Mouse (Mus musculus): ENCODE results near the gene Palm. TPM values are rescaled to one million over a fixed set of nuclear protein-coding genes. Genes with fewer than 3 reads are reported as not detected.
A peak's percentile ranks its signal among the peaks of the same experiment; 100 is the strongest.

Palm gene
- polyA plus RNA-seq, 1 experiment from 2014 or later: 80.7 TPM

GRCm38 (mm10) chr10:79843476-79843875, 50.1 kb downstream of the Palm start:
- WGBS: 81% methylated on average over 6 of the region's 6 CpGs
- Histone ChIP-seq H3K4me1 (peaks cover 45% of the 10 kb centered on the region), H3K27me3 (ENCODE audit: insufficient read depth, poor library complexity, severe bottlenecking) (no peaks in the 10 kb centered on the region), H3K27ac (0 out of 2 replicates have a peak overlapping the region, but pooled peaks have one; percentile 0), H3K36me3 (no peaks in the 10 kb centered on the region), H3K4me3 (no peak overlapping the region), H3K9me3 (no peaks in the 10 kb centered on the region)
- DNase-seq (ENCODE audit: low spot score): no peak

GRCm38 (mm10) chr10:79846553-79846952, 53.2 kb downstream of the Palm start:
- Histone ChIP-seq H3K4me3 (no peak overlapping the region), H3K27me3 (ENCODE audit: insufficient read depth, poor library complexity, severe bottlenecking) (no peaks in the 10 kb centered on the region)
- 45% methylated on average over 5 of the region's 5 CpGs for WGBS

DNA sequence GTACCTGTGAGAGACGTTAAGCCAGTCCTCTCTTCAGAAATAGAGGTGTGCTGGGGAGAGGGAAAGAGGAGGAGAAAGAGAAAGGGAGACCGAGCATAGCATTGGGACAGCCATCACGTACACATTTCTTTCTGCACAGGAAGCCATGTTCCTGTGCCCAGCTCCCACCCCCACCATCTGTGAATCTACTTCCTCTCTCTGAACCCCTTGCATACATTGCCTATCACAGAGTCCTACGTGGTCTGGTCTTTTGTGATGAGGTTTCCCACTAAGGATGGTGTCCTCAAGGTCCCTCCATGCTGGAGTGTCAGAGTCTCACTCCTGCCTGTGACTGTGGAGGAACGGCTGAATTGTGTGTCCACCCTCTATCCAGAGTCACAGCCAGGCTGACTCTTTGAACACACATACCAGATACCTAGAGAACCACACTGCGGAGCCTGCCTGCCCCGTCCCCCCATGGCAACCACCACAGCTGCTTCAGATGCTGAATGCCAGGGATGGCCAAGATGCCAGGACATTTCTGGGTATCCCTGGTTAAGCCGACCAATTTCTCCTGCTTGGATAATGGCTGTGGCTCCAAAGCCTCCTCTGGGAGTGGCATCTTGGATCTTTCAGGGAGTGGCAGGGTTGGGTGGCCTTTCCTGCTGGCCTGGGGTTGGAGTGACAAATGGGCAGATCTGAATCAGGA, 56.7 kb downstream of the Palm start:
- H3K36me3 ChIP-seq: no peaks in the 10 kb centered on the region
- no peak for DNase-seq (ENCODE audit: low spot score)
- 0 out of 2 replicates have a peak overlapping the region, but pooled peaks have one; percentile 12 for H3K27ac ChIP-seq
- H3K9me3 ChIP-seq: no peaks in the 10 kb centered on the region
- H3K4me3 ChIP-seq: no peak overlapping the region
- 79% methylated on average over 8 of the region's 8 CpGs for WGBS
- peaks cover 31% of the 10 kb centered on the region for H3K4me1 ChIP-seq
- H3K27me3 ChIP-seq (ENCODE audit: insufficient read depth, poor library complexity, severe bottlenecking): no peaks in the 10 kb centered on the region

More at GRCm38 (mm10) chr10:79846553-79846952, 53.2 kb downstream of the Palm start:
- DNase-seq (ENCODE audit: low spot score): no peak
- Histone ChIP-seq H3K4me1 (peaks cover 37% of the 10 kb centered on the region), H3K36me3 (no peaks in the 10 kb centered on the region), H3K27ac (no peak overlapping the region), H3K9me3 (no peaks in the 10 kb centered on the region)

DNA sequence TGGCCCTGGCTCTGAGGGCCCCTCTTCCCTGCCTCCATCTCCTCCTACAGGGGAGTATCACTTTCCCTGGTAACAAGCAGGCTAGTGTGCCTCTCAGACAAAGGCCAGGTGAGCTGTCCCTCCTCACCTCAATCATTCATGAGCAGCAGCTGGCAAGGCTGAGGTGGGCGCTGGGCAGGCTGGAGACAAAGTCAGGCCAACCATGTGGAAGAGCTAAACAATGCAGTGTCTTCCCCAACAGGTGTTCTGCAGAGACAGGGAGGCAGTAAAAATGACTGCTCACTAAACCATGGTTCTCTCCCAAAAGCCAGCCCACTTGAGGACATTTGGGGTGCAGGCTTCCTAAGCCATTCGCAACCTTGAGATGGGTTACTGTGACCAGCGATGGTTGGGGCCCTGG, 58.3 kb downstream of the Palm start:
- no peak for DNase-seq (ENCODE audit: low spot score)
- Histone ChIP-seq H3K36me3 (peaks cover 11% of the 10 kb centered on the region), H3K27ac (peak overlapping the region; percentile 100), H3K4me3 (peak overlapping the region; percentile 98), H3K4me1 (peaks cover 38% of the 10 kb centered on the region), H3K9me3 (no peaks in the 10 kb centered on the region), H3K27me3 (ENCODE audit: insufficient read depth, poor library complexity, severe bottlenecking) (no peaks in the 10 kb centered on the region)
- WGBS: 85% methylated on average over 3 of the region's 3 CpGs

DNA sequence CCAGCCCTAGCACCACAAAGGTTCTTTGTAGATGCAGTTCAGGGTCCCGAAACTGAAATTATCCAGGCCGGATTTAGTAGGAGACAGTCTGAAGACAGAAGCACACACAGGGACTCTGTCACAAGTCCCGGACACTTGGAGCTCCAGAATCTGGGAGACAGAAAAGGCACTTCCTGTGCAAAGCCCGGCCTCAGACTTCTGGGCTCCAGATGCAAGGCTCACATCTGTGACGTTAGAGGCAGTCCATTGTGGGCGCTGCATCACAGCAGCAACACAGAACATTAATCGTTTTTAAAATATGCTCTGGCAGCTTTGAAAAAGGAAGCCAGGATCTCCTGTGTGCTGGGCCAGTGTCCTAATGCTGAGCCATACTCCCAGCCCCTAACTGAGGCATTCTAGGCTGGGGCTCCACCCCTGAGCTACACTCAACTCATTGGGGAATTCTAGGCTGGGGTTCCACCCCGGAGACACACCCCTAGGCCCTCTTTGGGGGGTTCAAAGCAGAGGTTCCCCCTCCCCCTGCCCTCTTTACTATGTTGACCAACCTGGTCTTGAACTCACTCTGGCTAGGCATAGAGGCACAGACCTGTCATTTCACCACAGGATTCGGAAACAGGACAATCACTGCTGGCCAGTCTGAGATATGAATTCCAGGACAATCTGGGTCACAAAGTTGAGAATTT, 58.9 kb downstream of the Palm start:
- no peak for DNase-seq (ENCODE audit: low spot score)
- Histone ChIP-seq H3K27ac (peak overlapping the region; percentile 100), H3K4me1 (peaks cover 44% of the 10 kb centered on the region), H3K9me3 (no peaks in the 10 kb centered on the region), H3K36me3 (peaks cover 17% of the 10 kb centered on the region), H3K27me3 (ENCODE audit: insufficient read depth, poor library complexity, severe bottlenecking) (no peaks in the 10 kb centered on the region), H3K4me3 (peak overlapping the region; percentile 98)
- WGBS: 56% methylated on average over 9 of the region's 9 CpGs

GRCm38 (mm10) chr10:79852827-79853226, 59.5 kb downstream of the Palm start:
- no peaks in the 10 kb centered on the region for H3K9me3 ChIP-seq
- peak overlapping the region; percentile 98 for H3K4me3 ChIP-seq
- 32% methylated on average over 8 of the region's 8 CpGs for WGBS
- no peaks in the 10 kb centered on the region for H3K27me3 ChIP-seq (ENCODE audit: insufficient read depth, poor library complexity, severe bottlenecking)
- H3K27ac ChIP-seq: peak overlapping the region; percentile 100
- peaks cover 23% of the 10 kb centered on the region for H3K36me3 ChIP-seq
- peaks cover 50% of the 10 kb centered on the region for H3K4me1 ChIP-seq
- no peak for DNase-seq (ENCODE audit: low spot score)

- Histone ChIP-seq H3K27me3 (ENCODE audit: insufficient read depth, poor library complexity, severe bottlenecking) (no peaks in the 10 kb centered on the region), H3K27ac (peak overlapping the region; percentile 100), H3K36me3 (peaks cover 28% of the 10 kb centered on the region), H3K9me3 (no peaks in the 10 kb centered on the region), H3K4me1 (peaks cover 56% of the 10 kb centered on the region), H3K4me3 (peak overlapping the region; percentile 98)
- peak; percentile 93 for DNase-seq (ENCODE audit: low spot score)
- WGBS: under 1% methylated on average over 15 of the region's 15 CpGs
Observed at GRCm38 (mm10) chr10:79853392-79853791, 60.0 kb downstream of the Palm start.

- under 1% methylated on average over 75 of the region's 75 CpGs for WGBS
Observed at GRCm38 (mm10) chr10:79853860-79854795, 60.8 kb downstream of the Palm start, which contains the start of gene Ptbp1. Gene Ptbp1, plus strand, starts transcription at chr10:79854427.

DNA sequence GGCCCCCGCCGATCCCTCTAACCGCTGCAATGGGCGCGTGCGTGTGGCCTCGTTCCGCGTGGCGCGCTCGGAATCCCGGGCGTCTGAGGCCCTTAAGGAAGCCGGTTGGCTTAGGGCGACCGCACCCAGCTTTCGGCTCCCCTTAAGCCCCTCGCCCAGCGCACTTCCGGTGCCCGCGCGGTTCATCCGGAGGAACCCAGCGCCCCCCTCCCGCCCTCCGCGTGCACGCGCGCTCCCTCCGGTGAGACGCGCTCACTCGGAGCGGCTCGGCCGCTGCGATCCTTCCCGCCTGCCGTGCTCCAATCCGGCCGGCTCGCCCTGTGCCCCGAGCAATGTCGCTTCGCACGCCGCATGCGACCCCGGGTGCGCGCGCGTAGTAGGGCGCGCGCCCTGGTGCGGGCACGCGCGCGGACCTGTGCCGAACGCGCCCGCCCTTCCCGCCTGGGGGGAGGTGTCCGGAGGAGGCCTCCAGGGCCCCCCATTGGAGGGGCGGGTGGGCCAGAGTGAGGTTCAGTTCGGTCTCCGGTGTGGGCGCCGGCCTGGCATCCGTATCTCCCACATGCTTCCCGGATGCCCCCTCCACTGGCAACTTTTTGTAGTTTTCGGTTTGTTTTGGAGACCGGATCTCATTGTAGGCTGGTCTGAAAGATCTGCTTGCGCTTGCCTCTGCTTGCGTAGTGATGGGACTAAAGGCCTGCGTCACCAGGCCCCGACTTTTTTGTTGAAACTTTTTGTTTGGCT, 61.6 kb downstream of the Palm start:
- Histone ChIP-seq H3K27me3 (ENCODE audit: insufficient read depth, poor library complexity, severe bottlenecking) (no peaks in the 10 kb centered on the region), H3K36me3 (peaks cover 44% of the 10 kb centered on the region), H3K4me3 (peak overlapping the region; percentile 98), H3K9me3 (no peaks in the 10 kb centered on the region), H3K27ac (peak overlapping the region; percentile 100), H3K4me1 (peaks cover 69% of the 10 kb centered on the region)
- under 1% methylated on average over 83 of the region's 83 CpGs for WGBS
- DNase-seq (ENCODE audit: low spot score): no peak

More at GRCm38 (mm10) chr10:79853860-79854795, 60.8 kb downstream of the Palm start, which contains the start of gene Ptbp1:
- no peaks in the 10 kb centered on the region for H3K27me3 ChIP-seq (ENCODE audit: insufficient read depth, poor library complexity, severe bottlenecking)
- DNase-seq (ENCODE audit: low spot score): peak; percentile 100
- peak within 1 kb of the TSS; percentile 100 for H3K27ac ChIP-seq
- peak within 1 kb of the TSS; percentile 98 for H3K4me3 ChIP-seq
- no peaks in the 10 kb centered on the region for H3K9me3 ChIP-seq
- H3K36me3 ChIP-seq: peaks cover 36% of the 10 kb centered on the region
- peaks cover 61% of the 10 kb centered on the region for H3K4me1 ChIP-seq

DNA sequence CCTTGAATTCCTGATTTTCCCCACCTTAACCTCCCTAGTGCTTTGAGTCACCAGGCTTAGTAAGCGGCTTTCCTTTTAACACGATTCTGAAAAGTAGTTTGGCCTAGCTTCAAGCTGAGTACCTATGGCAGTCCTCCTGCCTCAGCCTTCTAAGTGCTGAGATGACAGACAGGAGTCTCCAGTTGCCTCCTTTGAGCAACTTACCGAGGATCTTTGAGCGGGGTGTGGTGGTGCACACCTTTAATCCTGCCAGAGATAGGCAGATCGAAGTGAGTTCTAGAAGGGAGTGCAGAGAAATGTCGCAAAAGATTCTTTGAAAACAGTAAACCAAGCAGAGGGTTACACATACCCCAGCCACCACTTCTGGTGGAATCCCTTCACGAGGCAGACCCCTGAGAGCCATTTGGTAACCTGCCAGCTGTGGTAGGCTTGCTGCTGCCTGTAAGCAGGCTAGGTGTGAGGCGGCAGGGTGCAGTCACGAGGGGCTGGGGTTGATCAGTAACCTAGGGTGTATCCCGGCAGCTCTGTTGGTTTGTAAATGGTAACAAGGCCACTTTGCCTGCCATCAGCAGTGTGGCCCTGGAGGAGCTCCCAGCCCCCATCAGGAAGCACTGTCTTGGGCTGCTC, 62.3 kb downstream of the Palm start:
- Histone ChIP-seq H3K9me3 (no peaks in the 10 kb centered on the region), H3K4me1 (peaks cover 75% of the 10 kb centered on the region), H3K27ac (peak overlapping the region; percentile 100), H3K4me3 (peak overlapping the region; percentile 98), H3K36me3 (peaks cover 51% of the 10 kb centered on the region), H3K27me3 (ENCODE audit: insufficient read depth, poor library complexity, severe bottlenecking) (no peaks in the 10 kb centered on the region)
- 4% methylated on average over 10 of the region's 10 CpGs for WGBS
- no peak for DNase-seq (ENCODE audit: low spot score)

GRCm38 (mm10) chr10:79856280-79856679, 62.9 kb downstream of the Palm start:
- 50% methylated on average over 6 of the region's 6 CpGs for WGBS
- H3K4me1 ChIP-seq: peaks cover 78% of the 10 kb centered on the region
- DNase-seq (ENCODE audit: low spot score): no peak
- H3K27ac ChIP-seq: peak overlapping the region; percentile 23; the same call in 1 of the 2 replicates
- peaks cover 57% of the 10 kb centered on the region for H3K36me3 ChIP-seq
- H3K27me3 ChIP-seq (ENCODE audit: insufficient read depth, poor library complexity, severe bottlenecking): no peaks in the 10 kb centered on the region
- peak overlapping the region; percentile 98 for H3K4me3 ChIP-seq
- H3K9me3 ChIP-seq: no peaks in the 10 kb centered on the region

All from heart, embryonic 10.5 days (tissue).